Mouse (Mus musculus) testis, adult 2 months (tissue): Measurements from ENCODE around the gene Rsu1.

ENCODE experiments used
- CTCF ChIP-seq: fragments of 200-500 bp; IDR thresholded peaks from 2 replicates; pipeline ENCODE4 v1.5.1; 2012; ENCODE audit warnings: low read depth, mild to moderate bottlenecking, inconsistent platforms, low read length, moderate library complexity; ENCODE audit not compliant: control insufficient read depth, insufficient read depth, insufficient replicate concordance
- POLR2A ChIP-seq: fragments of 200-500 bp; IDR thresholded peaks from 2 replicates; pipeline ENCODE4 v1.6.1; 2012; ENCODE audit warnings: low read depth, mild to moderate bottlenecking, inconsistent platforms, low read length, moderate library complexity; ENCODE audit not compliant: control insufficient read depth

DNA sequence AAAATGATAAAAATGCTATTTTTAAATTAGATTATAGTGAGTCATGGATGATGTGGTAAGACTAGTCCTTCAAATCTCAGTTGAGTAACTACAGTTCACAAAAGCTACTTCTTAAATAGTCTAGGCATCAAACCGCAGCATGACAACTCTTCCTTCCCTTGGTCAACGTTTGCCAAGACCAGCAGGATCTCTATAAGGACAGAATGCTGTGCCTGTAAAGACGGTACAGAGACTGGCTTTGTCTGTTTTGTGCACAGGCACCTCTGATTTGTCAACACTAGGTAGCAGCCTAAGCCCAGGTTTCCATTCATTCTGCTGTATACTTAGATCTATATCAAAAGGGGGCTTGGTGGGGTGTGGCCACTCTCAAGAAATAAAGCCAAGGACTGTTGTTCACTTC is 27.8 kb upstream of the Rsu1 start:
- TF ChIP-seq POLR2A (no peak), CTCF (no peak)
